Mouse (Mus musculus) stomach, embryonic 16.5 days (tissue): ENCODE results near the gene Tmem74b. TPM values are rescaled to one million over a fixed set of nuclear protein-coding genes. Genes with fewer than 3 reads are reported as not detected.

Experiments
- ATAC-seq: fragments of 200-750 bp; cut with Nextera tagmentation; 2 replicates; pipeline ENCODE4 v1.8.0; 2017; ENCODE audit warnings: moderate number of reproducible peaks, moderate TSS enrichment; ENCODE audit not compliant: insufficient read depth, low FRiP score
- H3K27ac ChIP-seq: fragments of 300-500 bp; sonication (generic); 2 replicates; pipeline ENCODE4 v1.5.1; 2014; ENCODE audit warnings: low read length
- H3K27me3 ChIP-seq: fragments of 300-500 bp; sonication (generic); 2 replicates; pipeline ENCODE4 v1.6.1; 2014; ENCODE audit warnings: low read length, control low read depth, mixed read lengths; ENCODE audit not compliant: control insufficient read depth, insufficient read depth
- H3K36me3 ChIP-seq: fragments of 300-500 bp; sonication (generic); 2 replicates; pipeline ENCODE4 v1.6.1; 2014; ENCODE audit warnings: low read length; ENCODE audit not compliant: control insufficient read depth, insufficient read depth
- H3K4me1 ChIP-seq: fragments of 300-500 bp; sonication (generic); 2 replicates; pipeline ENCODE4 v1.6.1; 2014; ENCODE audit warnings: low read length, control low read depth, mixed read lengths; ENCODE audit not compliant: control insufficient read depth, insufficient read depth
- H3K4me2 ChIP-seq: fragments of 300-500 bp; sonication (generic); 2 replicates; pipeline ENCODE4 v1.6.1; 2014; ENCODE audit warnings: low read depth, low read length, mixed read lengths
- H3K4me3 ChIP-seq: fragments of 300-500 bp; sonication (generic); replicated peaks from 2 replicates; pipeline ENCODE4 v1.5.1; 2014; ENCODE audit warnings: mild to moderate bottlenecking, low read length
- H3K9ac ChIP-seq: fragments of 300-500 bp; sonication (generic); 2 replicates; pipeline ENCODE4 v1.6.1; 2014; ENCODE audit warnings: low read length
- H3K9me3 ChIP-seq: fragments of 300-500 bp; sonication (generic); replicated peaks from 2 replicates; pipeline ENCODE4 v1.6.1; 2016; ENCODE audit warnings: low read length, control low read depth; ENCODE audit not compliant: control insufficient read depth
- WGBS: fragments of 180-500 bp; shearing (Covaris S2); extraction: QIAGEN DNeasy Blood & Tissue Kit; methylation state at CpG from one replicate; pipeline ENCODE4 v1.1.7; 2014; 5-methylcytosine and 5-hydroxymethylcytosine counted together
- polyA plus RNA-seq: library from polyadenylated mRNA; unstranded; fragments of >200 nt; fragmentation: Nextera tagmentation; extraction: Ambion mirVana; gene quantifications from 2 replicates; pipeline ENCODE4 v1.2.1, GENCODE M21; 2015

Tmem74b gene
- polyA plus RNA-seq, 1 experiment from 2014 or later = 1.3 TPM

DNA sequence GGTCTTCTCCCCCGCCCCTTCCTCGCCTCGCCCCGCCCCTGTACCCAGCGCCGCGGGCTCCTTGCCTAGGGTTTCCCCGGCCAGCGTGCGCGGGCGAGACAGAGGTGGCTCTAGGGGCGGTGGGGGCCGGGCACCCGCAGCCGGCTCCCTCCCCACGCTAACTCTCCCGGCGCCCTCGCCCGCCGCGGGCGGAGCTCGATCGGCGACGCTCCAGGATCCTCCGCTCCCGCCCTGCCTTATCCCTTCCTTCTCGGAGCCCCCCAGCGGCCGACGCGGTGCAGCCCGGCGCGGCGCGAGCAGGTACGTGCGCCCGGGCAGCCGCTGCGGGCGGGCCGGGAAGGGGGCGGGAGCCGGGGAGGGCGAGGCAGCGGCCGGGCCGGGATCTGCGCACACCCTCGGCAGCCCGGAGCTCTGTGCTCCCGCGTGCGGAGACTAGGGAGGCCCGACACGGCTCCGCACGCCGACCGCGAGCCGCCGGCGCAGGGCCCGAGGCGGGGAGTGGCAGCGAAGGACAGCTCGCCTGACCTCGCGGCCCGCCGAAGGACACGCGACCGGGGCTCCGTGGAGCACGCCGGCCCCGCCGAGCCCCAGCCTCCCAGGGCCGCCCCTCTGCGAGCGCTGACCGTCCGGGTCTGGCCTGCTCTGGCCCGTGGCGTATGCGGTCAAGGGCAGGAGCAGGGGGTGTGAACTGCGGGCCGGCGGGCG lies 490 bp downstream of the Tmem74b start:
- Histone ChIP-seq H3K4me3 (peak overlapping the region; percentile 54), H3K9me3 (no peaks in the 10 kb centered on the region), H3K9ac (peak overlapping the region; percentile 70), H3K27ac (no peak overlapping the region), H3K36me3 (no peaks in the 10 kb centered on the region), H3K27me3 (peaks cover 27% of the 10 kb centered on the region), H3K4me1 (peaks cover 8% of the 10 kb centered on the region), H3K4me2 (peak overlapping the region; percentile 92)
- ATAC-seq = peak; percentile 86; the same call in 1 of the 2 replicates
- WGBS = under 1% methylated on average over 89 of the region's 97 CpGs

DNA sequence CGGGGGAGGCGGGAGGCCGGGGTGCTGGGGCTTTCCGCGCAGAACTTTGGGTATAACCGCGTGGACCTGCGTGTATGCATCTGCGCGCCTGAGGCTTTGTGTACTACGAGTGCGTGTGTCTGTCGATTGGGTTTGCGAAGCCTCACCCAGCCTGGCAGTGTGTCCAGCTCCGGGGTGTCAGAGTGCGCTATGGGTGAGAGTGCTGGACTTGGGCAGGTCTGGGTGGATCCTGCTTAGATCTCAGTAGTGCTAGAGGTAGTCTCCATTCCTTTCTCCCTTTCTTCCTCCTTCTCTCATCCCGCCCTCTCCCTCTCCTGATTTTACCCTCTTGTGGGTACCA lies 1.0 kb downstream of the Tmem74b start:
- ATAC-seq = peak; percentile 23; the same call in 1 of the 2 replicates
- H3K4me1 ChIP-seq = peaks cover 8% of the 10 kb centered on the region
- peaks cover 27% of the 10 kb centered on the region for H3K27me3 ChIP-seq
- no peaks in the 10 kb centered on the region for H3K9me3 ChIP-seq
- H3K9ac ChIP-seq = peak overlapping the region; percentile 70
- H3K4me2 ChIP-seq = peak overlapping the region; percentile 92
- H3K4me3 ChIP-seq = peak overlapping the region; percentile 54
- no peaks in the 10 kb centered on the region for H3K36me3 ChIP-seq
- no peak overlapping the region for H3K27ac ChIP-seq
- 2% methylated on average over 17 of the region's 17 CpGs for WGBS

- Histone ChIP-seq H3K4me3 (no peak overlapping the region), H3K27me3 (no peaks in the 10 kb centered on the region), H3K4me1 (no peaks in the 10 kb centered on the region; the same call in 1 of the 2 replicates), H3K4me2 (no peak overlapping the region), H3K9me3 (no peaks in the 10 kb centered on the region), H3K27ac (no peak overlapping the region), H3K9ac (no peak overlapping the region), H3K36me3 (no peaks in the 10 kb centered on the region)
- no peak for ATAC-seq
- WGBS = 37% methylated on average over 3 of the region's 3 CpGs
Measured at GRCm38 (mm10) chr2:151712647-151713046, 10.8 kb downstream of the Tmem74b start.

GRCm38 (mm10) chr2:151715526-151715925 lies 13.7 kb downstream of the Tmem74b start:
- Histone ChIP-seq H3K9ac (no peak overlapping the region), H3K4me2 (no peak overlapping the region), H3K4me1 (no peaks in the 10 kb centered on the region; the same call in 1 of the 2 replicates), H3K9me3 (no peaks in the 10 kb centered on the region), H3K27me3 (no peaks in the 10 kb centered on the region), H3K36me3 (0 out of 2 replicates have a peak, but pooled peaks cover 5% of the 10 kb centered on the region), H3K4me3 (no peak overlapping the region), H3K27ac (no peak overlapping the region)
- WGBS = 92% methylated on average over 4 of the region's 4 CpGs
- no peak for ATAC-seq

DNA sequence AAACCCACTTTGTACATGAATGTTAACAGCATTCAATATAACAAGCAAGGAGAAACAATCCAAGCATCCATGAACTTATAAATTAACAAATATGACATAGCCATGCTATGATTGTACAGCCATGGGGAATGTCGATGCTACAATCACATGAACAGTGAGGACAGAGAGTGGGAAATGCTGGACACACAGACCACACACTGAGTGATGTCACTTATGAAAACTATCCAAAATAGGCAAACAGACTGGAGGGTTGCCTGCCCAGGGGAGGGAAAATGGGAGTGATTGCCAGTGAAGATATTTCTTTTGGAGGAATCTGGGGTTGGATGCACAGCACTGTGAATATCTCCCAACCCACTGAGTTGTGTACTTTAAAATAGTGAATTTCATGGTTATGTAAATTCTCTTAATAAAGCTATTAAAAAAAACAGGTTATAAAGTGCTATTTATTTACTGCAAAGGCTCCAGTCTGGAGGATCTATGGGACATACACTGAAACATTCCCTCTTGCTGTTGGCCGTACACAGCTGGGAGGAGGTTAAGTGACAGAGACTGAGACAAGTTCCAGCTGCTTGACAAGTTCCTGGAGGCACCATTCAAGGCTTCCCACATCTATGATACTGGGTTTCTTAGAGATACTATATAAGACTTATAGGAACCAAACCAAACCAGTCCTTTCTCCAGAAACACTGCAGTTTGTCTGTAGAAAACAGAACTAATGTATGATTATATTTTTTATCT lies 14.7 kb downstream of the Tmem74b start:
- no peaks in the 10 kb centered on the region for H3K9me3 ChIP-seq
- no peaks in the 10 kb centered on the region; the same call in 1 of the 2 replicates for H3K4me1 ChIP-seq
- H3K27ac ChIP-seq = no peak overlapping the region
- ATAC-seq = 0 out of 2 replicates have a peak, but pooled peaks have one; percentile 37
- H3K27me3 ChIP-seq = no peaks in the 10 kb centered on the region
- 66% methylated on average over 2 of the region's 2 CpGs for WGBS
- no peak overlapping the region for H3K4me3 ChIP-seq
- H3K9ac ChIP-seq = no peak overlapping the region
- 0 out of 2 replicates have a peak, but pooled peaks cover 5% of the 10 kb centered on the region for H3K36me3 ChIP-seq
- no peak overlapping the region for H3K4me2 ChIP-seq

- Histone ChIP-seq H3K27ac (no peak overlapping the region), H3K4me2 (no peak overlapping the region), H3K4me1 (no peaks in the 10 kb centered on the region), H3K36me3 (peaks cover 18% of the 10 kb centered on the region), H3K9ac (no peak overlapping the region), H3K27me3 (no peaks in the 10 kb centered on the region), H3K4me3 (no peak overlapping the region), H3K9me3 (no peaks in the 10 kb centered on the region)
- 84% methylated on average over 2 of the region's 2 CpGs for WGBS
- ATAC-seq = no peak
Measured at GRCm38 (mm10) chr2:151724094-151724493, 22.3 kb downstream of the Tmem74b start.

DNA sequence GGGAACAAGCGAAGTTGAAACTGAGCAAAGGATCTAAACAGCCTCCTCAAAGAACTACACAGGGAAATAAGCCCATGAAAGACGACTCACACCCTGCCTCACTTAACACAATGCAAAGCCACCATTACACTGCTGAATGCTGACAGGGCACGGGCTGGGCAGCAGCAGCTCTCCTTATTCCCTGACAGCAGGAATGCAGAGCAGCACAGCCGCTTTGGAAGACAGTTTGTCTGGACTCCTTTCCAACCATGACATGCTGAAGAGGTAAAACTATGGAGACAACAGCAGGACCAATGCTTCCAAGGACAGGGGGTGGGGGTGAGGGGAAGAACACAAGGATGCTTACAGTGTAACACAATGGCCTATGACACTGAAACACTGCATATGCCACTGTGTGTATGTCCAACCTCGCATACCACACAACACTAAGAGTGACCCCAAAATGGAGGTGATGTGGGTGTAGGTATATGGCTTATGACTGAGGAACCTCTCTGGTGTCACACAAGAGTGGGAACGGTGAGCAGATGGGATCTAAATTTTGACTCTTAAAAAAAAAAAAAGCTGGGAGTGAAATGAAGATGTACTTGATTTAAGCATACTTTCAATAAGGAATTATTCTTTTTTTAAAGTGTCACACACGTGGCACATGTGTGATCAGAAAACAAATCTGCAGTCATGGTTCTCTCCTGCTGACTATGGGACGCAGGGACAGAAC lies 31.5 kb downstream of the Tmem74b start:
- WGBS = 90% methylated on average over 8 of the region's 8 CpGs
- H3K4me3 ChIP-seq = no peak overlapping the region
- H3K36me3 ChIP-seq = peaks cover 17% of the 10 kb centered on the region
- H3K9ac ChIP-seq = no peak overlapping the region
- ATAC-seq = no peak
- H3K4me2 ChIP-seq = no peak overlapping the region
- H3K9me3 ChIP-seq = no peaks in the 10 kb centered on the region
- no peaks in the 10 kb centered on the region for H3K27me3 ChIP-seq
- no peaks in the 10 kb centered on the region for H3K4me1 ChIP-seq
- H3K27ac ChIP-seq = no peak overlapping the region

- Histone ChIP-seq H3K4me3 (no peak overlapping the region), H3K4me1 (peaks cover 12% of the 10 kb centered on the region), H3K9me3 (no peaks in the 10 kb centered on the region), H3K27me3 (no peaks in the 10 kb centered on the region), H3K9ac (no peak overlapping the region), H3K4me2 (no peak overlapping the region), H3K27ac (no peak overlapping the region), H3K36me3 (peaks cover 4% of the 10 kb centered on the region; the same call in 1 of the 2 replicates)
- WGBS = 87% methylated on average over 6 of the region's 6 CpGs
- no peak for ATAC-seq
Measured at GRCm38 (mm10) chr2:151735422-151735821, 33.6 kb downstream of the Tmem74b start.

DNA sequence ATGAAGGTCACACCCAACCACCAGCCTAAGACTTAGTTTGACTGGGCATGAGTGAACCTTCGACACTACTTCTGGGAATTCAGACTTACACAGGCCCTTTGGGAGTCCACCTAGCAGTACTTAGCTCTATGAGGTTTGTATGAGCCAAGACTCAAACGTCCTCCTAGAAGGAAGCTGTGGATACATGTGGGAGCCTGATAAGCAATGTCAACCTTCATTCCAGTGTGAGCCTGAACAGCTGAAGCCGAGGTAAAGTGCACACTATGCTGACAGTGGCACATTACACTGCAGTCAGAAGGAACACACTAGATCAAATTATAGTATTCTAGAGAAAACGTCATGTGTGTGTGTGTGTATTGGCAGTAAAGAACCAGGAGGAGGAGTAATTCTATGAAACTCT lies 36.7 kb downstream of the Tmem74b start:
- peaks cover 4% of the 10 kb centered on the region; the same call in 1 of the 2 replicates for H3K36me3 ChIP-seq
- no peaks in the 10 kb centered on the region for H3K9me3 ChIP-seq
- ATAC-seq = no peak
- no peak overlapping the region for H3K9ac ChIP-seq
- H3K27ac ChIP-seq = no peak overlapping the region
- 79% methylated on average over 4 of the region's 4 CpGs for WGBS
- H3K4me1 ChIP-seq = peaks cover 14% of the 10 kb centered on the region
- H3K4me2 ChIP-seq = no peak overlapping the region
- H3K4me3 ChIP-seq = no peak overlapping the region
- no peaks in the 10 kb centered on the region for H3K27me3 ChIP-seq
